Mouse (Mus musculus) bone marrow, adult 2 months (tissue): ENCODE measurements around the gene Mvb12a. TPM values are rescaled to one million over a fixed set of nuclear protein-coding genes. Genes with fewer than 3 reads are reported as not detected.
A peak's percentile ranks its signal among the peaks of the same experiment; 100 is the strongest.

Experiments used
- H3K27ac ChIP-seq: fragments of 200-500 bp; 2 replicates; pipeline ENCODE4 v1.5.1; 2012; ENCODE audit warnings: low read depth, mild to moderate bottlenecking, control low read depth, inconsistent platforms, low read length; ENCODE audit not compliant: control insufficient read depth, poor library complexity, insufficient read depth
- H3K4me1 ChIP-seq: fragments of 200-500 bp; 2 replicates; pipeline ENCODE4 v1.6.1; 2011; ENCODE audit warnings: low read length; ENCODE audit not compliant: control insufficient read depth, insufficient read depth
- H3K4me3 ChIP-seq: fragments of 200-500 bp; replicated peaks from 2 replicates; pipeline ENCODE3; 2011; ENCODE audit warnings: mild to moderate bottlenecking, low read depth, low read length, control low read depth; ENCODE audit not compliant: control insufficient read depth
- CTCF ChIP-seq: fragments of 200-500 bp; IDR thresholded peaks from 2 replicates; pipeline ENCODE4 v1.5.1; 2011; ENCODE audit warnings: low read length, control low read depth; ENCODE audit not compliant: control insufficient read depth, insufficient read depth
- POLR2A ChIP-seq: fragments of 200-500 bp; IDR thresholded peaks from 2 replicates; pipeline ENCODE4 v1.6.1; 2011; ENCODE audit warnings: low read depth, mild to moderate bottlenecking, control low read depth, low read length, borderline replicate concordance; ENCODE audit not compliant: control insufficient read depth
- WGBS: fragments of 180-500 bp; shearing (Covaris S2); methylation state at CpG from one replicate; pipeline ENCODE4 v1.1.7; 2018; 5-methylcytosine and 5-hydroxymethylcytosine counted together
- polyA plus RNA-seq: library from polyadenylated mRNA; stranded (reverse); fragments of >200 nt; gene quantifications from 2 replicates; pipeline ENCODE4 v1.2.4, GENCODE M21; 2011; ENCODE audit warnings: low replicate concordance; ENCODE audit not compliant: missing spikeins, insufficient read depth, insufficient read length

The Mvb12a gene
- polyA plus RNA-seq, result 23.8 and 47.7 TPM in 2 replicates

DNA sequence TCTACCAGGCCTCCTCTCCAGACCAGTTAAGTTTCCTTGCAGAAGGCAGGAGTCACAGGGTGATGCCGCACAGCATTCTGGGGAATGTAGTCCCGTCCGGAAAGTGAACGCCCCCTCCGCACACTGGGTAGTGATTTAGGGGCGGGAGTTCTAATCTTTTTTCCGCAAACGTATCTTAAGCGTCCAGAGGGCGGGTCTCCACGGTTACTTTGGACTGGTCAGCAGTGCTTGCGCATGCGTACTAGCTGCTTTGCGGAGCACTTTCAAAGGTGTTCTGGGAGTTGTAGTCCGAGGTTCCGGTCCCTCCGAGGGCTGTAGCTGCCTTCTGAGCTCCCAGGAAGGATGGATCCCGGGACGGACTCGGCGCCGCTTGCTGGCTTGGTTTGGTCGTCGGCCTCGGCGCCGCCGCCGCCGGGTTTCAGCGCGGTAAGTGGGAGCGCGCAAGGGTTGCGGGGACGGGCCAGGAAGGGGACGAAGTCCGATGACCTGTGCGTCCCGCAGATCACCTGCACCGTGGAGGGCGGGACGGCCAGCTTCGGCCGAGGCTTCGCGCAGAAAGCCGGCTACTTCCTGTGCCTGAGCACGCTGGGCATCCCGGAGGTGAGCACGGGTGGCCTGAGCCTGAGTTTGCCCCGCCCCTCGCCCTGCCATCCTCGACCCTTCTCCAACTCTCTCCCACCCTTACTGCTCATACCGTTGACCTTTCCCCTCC lies at the start of gene Mvb12a:
TSS of gene Mvb12a (plus strand) at position 291 of the 712 bp plus-strand sequence.
- under 1% methylated on average over 55 of the region's 55 CpGs for WGBS
- peak within 1 kb of the TSS; percentile 67 for H3K4me3 ChIP-seq
- peak; percentile 21; the same call in 1 of the 2 replicates for TF ChIP-seq POLR2A
- no peak for TF ChIP-seq CTCF
- H3K27ac ChIP-seq, result peak within 1 kb of the TSS; percentile 4; the same call in 1 of the 2 replicates
- no peaks in the 10 kb centered on the region; the same call in 1 of the 2 replicates for H3K4me1 ChIP-seq

DNA sequence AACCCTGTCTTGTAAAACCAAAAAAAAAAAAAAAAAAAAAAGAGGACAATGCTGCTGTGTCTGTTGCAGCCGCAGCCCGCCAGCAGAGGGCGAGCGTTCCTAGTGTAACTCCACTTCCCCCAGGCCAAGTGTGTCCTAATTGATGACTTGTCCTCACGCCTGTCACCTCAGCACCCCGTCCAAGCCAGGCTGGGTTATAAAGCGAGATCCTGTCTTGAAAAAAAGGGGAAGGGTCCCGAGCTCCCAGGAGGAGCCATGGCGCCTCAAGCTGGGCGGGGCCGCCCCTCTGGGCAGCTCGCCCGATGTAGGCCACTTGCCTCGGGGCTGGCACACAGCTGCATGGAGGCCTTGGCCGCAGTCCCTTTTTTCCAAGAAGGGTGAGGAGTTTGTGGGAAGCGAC lies 47.7 kb upstream of the Mvb12a start:
- Histone ChIP-seq H3K4me1 (no peaks in the 10 kb centered on the region), H3K27ac (no peak overlapping the region), H3K4me3 (no peak overlapping the region)
- peak; percentile 82 for TF ChIP-seq CTCF
- TF ChIP-seq POLR2A, result 0 out of 2 replicates have a peak, but pooled peaks have one; percentile 27
- 29% methylated on average over 16 of the region's 16 CpGs for WGBS

DNA sequence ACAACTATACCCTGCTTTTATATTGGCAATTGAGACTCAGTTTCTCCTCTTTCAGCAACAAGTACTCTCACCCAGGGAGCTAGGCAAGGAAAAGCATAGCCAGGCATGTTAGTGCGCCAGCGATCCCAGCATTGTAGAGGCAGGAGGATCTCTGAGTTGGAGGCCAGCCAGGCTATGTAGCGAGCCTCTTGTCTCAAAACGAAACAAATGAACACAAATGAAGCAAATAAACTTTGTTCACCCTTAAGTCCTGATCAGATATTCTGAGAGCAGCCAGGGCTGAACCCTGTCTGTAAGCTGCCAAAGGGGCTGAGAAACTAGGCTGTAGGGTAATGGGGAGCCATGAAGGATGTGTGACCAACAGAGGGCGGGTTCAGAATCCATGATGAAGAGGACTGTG lies 46.9 kb upstream of the Mvb12a start:
- no peak overlapping the region for H3K4me3 ChIP-seq
- H3K4me1 ChIP-seq, result no peaks in the 10 kb centered on the region
- TF ChIP-seq POLR2A (no peak), CTCF (no peak)
- H3K27ac ChIP-seq, result no peak overlapping the region
- 83% methylated on average over 5 of the region's 5 CpGs for WGBS

DNA sequence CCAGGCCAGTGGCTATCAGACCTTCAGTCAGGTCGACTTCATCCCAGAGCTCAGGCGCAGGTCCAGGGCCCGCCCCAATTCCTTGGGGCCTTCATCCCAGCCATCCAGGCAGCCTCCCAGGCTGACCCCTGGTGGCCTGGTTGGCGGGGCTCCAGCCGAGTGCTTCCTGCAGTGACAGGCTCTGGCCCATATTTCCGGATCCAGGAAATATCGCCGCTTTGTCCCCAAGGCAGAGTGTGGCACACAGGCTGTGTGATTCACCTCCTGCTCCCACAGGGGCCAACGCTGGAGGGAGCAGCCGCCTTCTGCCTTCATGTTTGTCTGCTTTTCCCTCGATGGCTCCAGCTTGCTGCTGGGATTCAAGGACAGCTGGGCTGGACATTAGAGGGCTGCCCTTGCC lies 46.2 kb upstream of the Mvb12a start:
- no peaks in the 10 kb centered on the region for H3K4me1 ChIP-seq
- 67% methylated on average over 11 of the region's 11 CpGs for WGBS
- TF ChIP-seq CTCF (no peak), POLR2A (no peak)
- no peak overlapping the region for H3K4me3 ChIP-seq
- H3K27ac ChIP-seq, result no peak overlapping the region

DNA sequence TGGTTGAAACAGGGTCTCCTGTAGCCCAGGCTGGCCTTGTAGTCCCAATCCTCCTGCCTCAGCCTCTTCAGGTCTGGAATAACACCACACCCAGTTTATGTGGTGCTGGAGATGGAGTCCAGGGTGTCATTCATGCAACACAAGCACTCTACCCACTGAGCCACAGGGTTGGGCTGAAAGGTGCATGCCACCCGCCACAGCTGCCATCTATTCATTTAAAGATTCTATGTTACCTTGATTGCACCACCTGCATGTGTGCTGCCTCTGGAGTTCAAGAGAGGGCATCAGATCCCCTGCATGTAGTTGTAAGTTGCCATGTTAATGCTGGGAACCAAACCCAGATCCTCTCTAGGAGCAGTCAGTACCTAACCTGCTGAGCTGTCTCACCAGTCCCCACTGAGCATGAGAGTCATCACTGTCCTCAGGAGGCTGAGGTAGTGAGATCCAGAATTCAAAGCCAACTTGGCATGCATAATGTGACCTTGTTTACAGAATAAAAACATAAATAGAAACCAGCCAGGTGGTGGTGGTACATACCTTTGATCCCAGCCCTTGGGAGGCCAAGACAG lies 45.6 kb upstream of the Mvb12a start:
- H3K4me1 ChIP-seq, result no peaks in the 10 kb centered on the region
- TF ChIP-seq POLR2A, result no peak
- TF ChIP-seq CTCF, result no peak
- 82% methylated on average over 1 of the region's 1 CpGs for WGBS
- no peak overlapping the region for H3K4me3 ChIP-seq
- no peak overlapping the region for H3K27ac ChIP-seq

DNA sequence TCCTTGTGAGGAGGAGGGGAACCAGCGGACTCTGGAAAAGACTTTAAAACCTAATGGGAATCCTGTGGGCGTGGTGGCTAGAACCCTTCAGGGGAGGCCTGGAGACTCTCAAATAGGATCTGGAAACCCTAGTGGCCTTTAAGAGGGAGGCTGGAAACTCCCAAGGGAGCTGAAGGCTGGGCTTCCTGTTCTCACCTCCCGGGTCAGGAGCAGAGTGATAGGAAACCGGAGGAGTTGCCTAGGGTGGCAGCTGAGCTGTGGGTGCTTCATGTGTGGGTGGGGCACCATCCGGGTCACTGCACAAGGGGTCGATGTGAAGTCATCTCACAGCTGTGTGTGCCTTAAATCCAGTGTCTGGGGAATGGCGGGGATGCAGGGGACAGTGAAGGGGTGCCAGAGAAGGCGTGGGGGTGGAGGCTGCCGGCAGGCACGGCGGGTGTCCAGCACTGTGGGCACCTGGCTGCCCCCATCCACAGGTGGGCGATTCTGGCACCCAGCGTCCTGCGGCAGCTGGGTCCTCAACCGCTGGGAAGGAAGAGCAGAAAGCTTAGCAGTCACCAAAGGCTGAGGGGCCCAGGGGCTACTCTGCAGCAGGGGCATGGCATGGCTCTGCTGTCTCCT lies 44.7 kb upstream of the Mvb12a start:
- H3K4me1 ChIP-seq, result no peaks in the 10 kb centered on the region
- 70% methylated on average over 15 of the region's 15 CpGs for WGBS
- H3K27ac ChIP-seq, result no peak overlapping the region; the same call in 1 of the 2 replicates
- no peak overlapping the region for H3K4me3 ChIP-seq
- TF ChIP-seq POLR2A, result no peak
- TF ChIP-seq CTCF, result no peak

DNA sequence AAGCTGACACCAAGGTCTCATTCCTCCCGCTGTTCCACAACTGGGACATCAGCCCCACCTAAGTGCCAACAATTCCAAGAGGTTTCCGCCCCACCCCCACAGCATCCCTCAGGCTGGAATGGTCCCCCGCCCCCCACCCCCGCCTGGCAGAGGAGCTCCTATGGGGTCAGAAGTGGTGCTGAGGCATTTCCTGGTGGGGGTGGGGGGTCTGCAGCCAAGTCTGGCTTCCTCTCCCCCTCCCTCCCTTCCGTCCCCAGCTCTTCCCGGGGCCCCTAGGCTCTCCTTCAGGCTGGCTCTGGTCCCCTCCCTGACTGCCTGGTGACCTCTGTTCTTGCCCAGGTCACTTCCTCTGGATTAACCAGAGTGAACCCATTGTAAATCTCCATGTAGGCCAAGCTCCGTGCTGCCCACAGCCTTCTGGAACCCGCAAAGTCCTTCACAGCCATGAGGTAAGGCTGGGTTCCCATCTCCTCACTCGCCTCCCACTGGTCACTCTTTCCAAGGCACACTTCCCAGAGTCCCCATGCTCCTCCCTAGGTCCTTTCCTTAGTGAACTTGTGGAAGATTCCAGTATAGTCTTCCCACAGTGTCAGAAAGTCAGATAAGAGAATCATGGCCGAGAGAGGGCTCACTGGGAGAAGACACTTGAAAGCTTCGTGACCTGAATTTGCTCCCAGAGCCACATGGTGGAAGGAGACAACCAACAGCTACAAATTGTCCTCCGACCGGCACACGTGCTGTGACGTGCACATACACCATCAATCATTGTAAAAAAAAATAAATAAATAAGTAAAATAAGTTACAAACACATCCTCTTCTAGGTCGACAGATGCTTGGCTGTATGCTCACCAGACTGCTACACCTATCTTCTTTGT lies 43.7 kb upstream of the Mvb12a start:
- no peak overlapping the region for H3K4me3 ChIP-seq
- TF ChIP-seq POLR2A (no peak), CTCF (no peak)
- no peaks in the 10 kb centered on the region for H3K4me1 ChIP-seq
- H3K27ac ChIP-seq, result no peak overlapping the region
- WGBS, result 62% methylated on average over 16 of the region's 16 CpGs

DNA sequence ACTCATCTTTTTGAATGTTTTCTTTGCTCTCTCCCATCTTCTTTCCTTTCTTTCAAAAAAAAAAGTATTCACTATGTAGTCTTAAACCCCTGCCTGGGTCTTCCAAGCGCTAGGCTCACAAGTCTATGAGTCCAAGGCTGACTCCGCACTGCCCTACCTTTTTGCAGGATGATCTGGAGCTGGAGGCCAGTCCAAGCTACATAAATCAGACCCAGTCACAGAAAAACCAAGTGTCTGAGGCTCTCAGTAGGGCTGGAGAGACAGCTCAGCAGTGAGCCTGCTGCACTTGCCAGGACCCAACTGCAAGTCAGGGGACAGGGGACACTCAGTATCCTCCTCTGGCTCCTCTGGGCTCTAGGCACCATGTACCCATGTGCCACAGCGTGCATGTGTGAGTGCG lies 38.4 kb upstream of the Mvb12a start:
- Histone ChIP-seq H3K4me3 (no peak overlapping the region), H3K4me1 (no peaks in the 10 kb centered on the region), H3K27ac (no peak overlapping the region)
- 88% methylated on average over 4 of the region's 4 CpGs for WGBS
- TF ChIP-seq CTCF, result no peak
- TF ChIP-seq POLR2A, result no peak
